Mouse (Mus musculus) intestine, postnatal 0 days (tissue): ENCODE data around the gene Helz. TPM values are rescaled to one million over a fixed set of nuclear protein-coding genes. Genes with fewer than 3 reads are reported as not detected.

ENCODE experiments used
- ATAC-seq: fragments of 200-750 bp; cut with Nextera tagmentation; 2 replicates; pipeline ENCODE4 v1.8.0; 2017; ENCODE audit warnings: mild to moderate bottlenecking, moderate TSS enrichment, moderate library complexity
- H3K27ac ChIP-seq: fragments of 300-500 bp; sonication (generic); 2 replicates; pipeline ENCODE4 v1.5.1; 2014; ENCODE audit warnings: mild to moderate bottlenecking, low read depth, low read length, moderate library complexity
- H3K27me3 ChIP-seq: fragments of 300-500 bp; sonication (generic); replicated peaks from 2 replicates; pipeline ENCODE4 v1.6.1; 2014; ENCODE audit warnings: low read length, mixed read lengths; ENCODE audit not compliant: control insufficient read depth, insufficient read depth
- H3K36me3 ChIP-seq: fragments of 300-500 bp; sonication (generic); 2 replicates; pipeline ENCODE4 v1.6.1; 2014; ENCODE audit warnings: mild to moderate bottlenecking, moderate library complexity; ENCODE audit not compliant: control insufficient read depth, insufficient read depth
- H3K4me1 ChIP-seq: fragments of 300-500 bp; sonication (generic); replicated peaks from 2 replicates; pipeline ENCODE4 v1.6.1; 2014; ENCODE audit warnings: antibody characterized with exemption, low read length, mixed read lengths; ENCODE audit not compliant: control insufficient read depth, insufficient read depth
- H3K4me2 ChIP-seq: fragments of 300-500 bp; sonication (generic); replicated peaks from 2 replicates; pipeline ENCODE4 v1.6.1; 2014; ENCODE audit warnings: low read depth, mild to moderate bottlenecking, moderate library complexity
- H3K4me3 ChIP-seq: fragments of 300-500 bp; sonication (generic); 2 replicates; pipeline ENCODE4 v1.5.1; 2014; ENCODE audit warnings: low read depth, low read length
- H3K9ac ChIP-seq: fragments of 300-500 bp; sonication (generic); 2 replicates; pipeline ENCODE4 v1.6.1; 2014; ENCODE audit warnings: mild to moderate bottlenecking, low read depth, low read length
- H3K9me3 ChIP-seq: fragments of 300-500 bp; sonication (generic); 2 replicates; pipeline ENCODE4 v1.6.1; 2016; ENCODE audit warnings: mixed run types; ENCODE audit not compliant: control insufficient read depth
- CTCF ChIP-seq: sonication (generic); IDR thresholded peaks from 2 replicates; pipeline ENCODE4 v1.5.1; 2016; ENCODE audit warnings: low read depth, mild to moderate bottlenecking, control low read depth, antibody characterized with exemption, moderate library complexity
- WGBS: fragments of 180-500 bp; shearing (Covaris S2); extraction: QIAGEN DNeasy Blood & Tissue Kit; methylation state at CpG from one replicate; pipeline ENCODE4 v1.1.7; 2014; 5-methylcytosine and 5-hydroxymethylcytosine counted together
- polyA plus RNA-seq: library from polyadenylated mRNA; unstranded; fragments of >200 nt; fragmentation: Nextera tagmentation; extraction: Ambion mirVana; gene quantifications from 2 replicates; pipeline ENCODE4 v1.2.1, GENCODE M21; 2015

The Helz gene
- polyA plus RNA-seq, 1 experiment from 2014 or later = 5.7 TPM

DNA sequence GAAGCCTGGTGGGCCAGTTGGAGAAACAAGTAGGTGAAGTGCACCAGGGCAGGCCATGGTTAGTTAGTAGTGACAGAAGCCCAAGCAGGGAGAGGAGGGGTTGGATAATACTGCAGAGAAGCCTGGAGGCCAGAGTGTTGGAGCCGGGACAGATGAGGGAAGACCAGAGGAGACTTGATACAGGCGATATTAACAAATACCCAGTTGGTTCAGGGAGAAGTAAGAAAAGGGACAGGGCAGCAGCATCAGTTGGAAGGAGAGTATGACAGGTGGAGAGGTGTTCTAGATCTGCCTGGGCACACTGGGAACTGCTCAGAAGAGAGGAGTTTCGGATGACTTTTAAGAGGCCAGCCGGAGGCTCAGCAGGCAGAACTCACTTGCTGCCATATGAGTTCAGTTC lies 49.7 kb downstream of the Helz start:
- no peak for TF ChIP-seq CTCF
- Histone ChIP-seq H3K9me3 (no peaks in the 10 kb centered on the region), H3K27ac (no peak overlapping the region), H3K4me3 (no peak overlapping the region), H3K36me3 (peaks cover 52% of the 10 kb centered on the region), H3K4me1 (no peaks in the 10 kb centered on the region), H3K9ac (no peak overlapping the region), H3K4me2 (no peak overlapping the region), H3K27me3 (no peaks in the 10 kb centered on the region)
- no peak for ATAC-seq
- WGBS = 90% methylated on average over 4 of the region's 4 CpGs

DNA sequence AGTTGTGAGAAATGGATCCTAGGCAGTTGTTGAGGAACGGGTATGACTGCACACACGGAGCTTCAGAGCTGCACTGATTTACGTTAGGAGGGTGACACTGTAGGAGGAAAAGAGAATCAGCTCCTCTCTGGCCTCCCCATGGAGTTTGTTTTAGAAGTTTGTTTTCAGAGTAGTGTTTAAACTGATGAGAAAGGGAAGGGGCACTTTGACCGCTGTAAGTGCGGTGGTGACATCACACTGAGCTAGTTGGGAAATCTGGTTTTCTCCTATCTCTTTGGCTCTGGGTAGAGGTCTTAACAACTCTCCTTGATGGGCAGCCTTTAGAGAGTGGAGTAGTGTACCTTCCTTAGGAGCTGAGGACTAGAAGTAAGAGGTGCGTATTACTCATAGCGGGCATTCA lies 58.0 kb downstream of the Helz start:
- H3K4me2 ChIP-seq = no peak overlapping the region
- no peak overlapping the region for H3K27ac ChIP-seq
- H3K4me1 ChIP-seq = no peaks in the 10 kb centered on the region
- no peak overlapping the region for H3K4me3 ChIP-seq
- H3K27me3 ChIP-seq = no peaks in the 10 kb centered on the region
- peaks cover 53% of the 10 kb centered on the region for H3K36me3 ChIP-seq
- WGBS = 87% methylated on average over 7 of the region's 7 CpGs
- no peaks in the 10 kb centered on the region for H3K9me3 ChIP-seq
- no peak for ATAC-seq
- no peak for TF ChIP-seq CTCF
- no peak overlapping the region for H3K9ac ChIP-seq

DNA sequence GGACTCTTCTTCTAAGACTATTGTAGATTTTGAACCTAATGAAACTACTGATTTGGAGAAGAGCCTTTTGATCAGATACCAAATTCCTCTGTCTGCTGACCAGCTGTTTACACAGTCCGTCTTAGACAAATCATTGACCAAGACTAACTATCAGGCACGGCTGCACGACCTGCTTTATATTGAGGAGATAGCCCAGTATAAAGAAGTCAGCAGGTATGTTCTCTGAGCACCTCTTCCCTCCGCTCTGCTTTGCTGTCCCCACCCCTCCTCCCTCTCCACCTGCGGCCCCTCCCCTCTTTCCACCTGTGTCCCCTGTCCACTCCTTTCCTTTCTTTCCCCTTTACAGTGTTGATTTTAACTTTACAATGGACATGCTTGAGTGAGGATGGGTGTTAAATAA lies 66.2 kb downstream of the Helz start:
- no peak overlapping the region for H3K27ac ChIP-seq
- TF ChIP-seq CTCF = no peak
- H3K4me1 ChIP-seq = no peaks in the 10 kb centered on the region
- 69% methylated on average over 5 of the region's 5 CpGs for WGBS
- ATAC-seq = no peak
- H3K4me3 ChIP-seq = no peak overlapping the region
- H3K4me2 ChIP-seq = no peak overlapping the region
- H3K27me3 ChIP-seq = no peaks in the 10 kb centered on the region
- H3K9me3 ChIP-seq = no peaks in the 10 kb centered on the region
- no peak overlapping the region for H3K9ac ChIP-seq
- H3K36me3 ChIP-seq = peaks cover 33% of the 10 kb centered on the region

DNA sequence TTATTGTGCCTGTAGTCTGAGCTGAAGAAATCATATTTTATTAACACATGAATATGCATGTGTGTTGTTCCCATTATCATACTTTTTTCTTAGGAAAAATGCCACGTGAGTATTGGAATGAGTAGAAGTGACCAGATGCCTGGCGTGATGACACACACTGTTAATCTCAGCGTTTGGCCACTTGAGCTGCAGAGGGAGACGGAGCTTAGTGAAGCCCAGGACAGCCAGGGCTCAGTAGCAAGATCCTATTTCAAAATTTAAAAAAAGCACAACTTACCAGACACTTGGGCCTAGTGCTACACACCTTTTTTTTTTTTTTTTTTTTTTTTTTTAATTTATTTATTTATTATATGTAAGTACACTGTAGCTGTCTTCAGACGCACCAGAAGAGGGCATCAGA lies 68.0 kb downstream of the Helz start:
- Histone ChIP-seq H3K36me3 (peaks cover 48% of the 10 kb centered on the region), H3K27ac (no peak overlapping the region), H3K27me3 (no peaks in the 10 kb centered on the region), H3K4me1 (no peaks in the 10 kb centered on the region), H3K9ac (no peak overlapping the region), H3K4me3 (no peak overlapping the region), H3K4me2 (no peak overlapping the region), H3K9me3 (no peaks in the 10 kb centered on the region)
- 94% methylated on average over 4 of the region's 5 CpGs for WGBS
- no peak for ATAC-seq
- TF ChIP-seq CTCF = no peak

DNA sequence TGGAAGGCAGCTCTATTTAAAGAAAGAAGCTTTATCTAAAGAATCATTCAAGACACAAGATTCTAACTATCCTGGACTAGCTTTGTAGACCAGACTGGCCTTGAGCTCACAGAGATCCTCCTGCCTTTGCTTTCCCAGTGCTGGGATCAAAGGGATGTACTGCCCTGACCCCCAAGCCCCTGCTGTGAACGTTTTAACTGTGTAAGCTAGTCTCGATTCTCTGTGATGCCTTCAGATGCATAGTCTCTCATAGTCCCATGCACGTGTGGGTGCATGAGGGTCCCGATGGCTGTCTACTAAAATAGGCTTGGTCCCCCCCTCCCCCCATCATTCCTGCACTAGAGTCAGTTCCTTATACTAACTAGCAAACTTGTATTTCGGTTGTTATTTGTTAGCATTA lies 70.2 kb downstream of the Helz start:
- Histone ChIP-seq H3K9ac (no peak overlapping the region), H3K9me3 (no peaks in the 10 kb centered on the region), H3K4me3 (no peak overlapping the region), H3K4me2 (no peak overlapping the region), H3K27me3 (no peaks in the 10 kb centered on the region), H3K36me3 (peaks cover 46% of the 10 kb centered on the region), H3K27ac (no peak overlapping the region), H3K4me1 (no peaks in the 10 kb centered on the region)
- WGBS = 69% methylated on average over 5 of the region's 5 CpGs
- no peak for ATAC-seq
- TF ChIP-seq CTCF = no peak

DNA sequence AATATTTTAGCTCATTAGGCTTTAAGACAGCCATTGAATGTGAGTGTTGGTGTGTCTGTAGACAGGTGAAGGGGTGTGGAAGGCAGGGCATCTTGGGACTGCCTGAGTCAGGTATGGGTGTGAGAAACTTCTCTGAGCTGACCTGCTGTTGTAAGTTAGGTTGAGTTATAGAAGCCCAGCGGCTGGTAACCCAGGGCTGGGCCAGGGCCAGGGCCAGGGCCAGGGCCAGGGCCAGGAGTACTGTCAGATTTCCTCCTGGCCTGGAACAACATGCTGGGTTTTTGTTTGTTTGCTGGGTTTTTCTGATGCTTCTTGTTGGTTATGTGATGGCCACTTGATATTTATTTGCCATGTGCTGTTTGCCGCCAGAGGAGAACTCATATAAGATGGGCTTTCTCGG lies 76.9 kb downstream of the Helz start:
- peaks cover 41% of the 10 kb centered on the region for H3K36me3 ChIP-seq
- no peaks in the 10 kb centered on the region for H3K27me3 ChIP-seq
- WGBS = 93% methylated on average over 3 of the region's 3 CpGs
- H3K4me1 ChIP-seq = no peaks in the 10 kb centered on the region
- no peak overlapping the region for H3K4me3 ChIP-seq
- H3K9ac ChIP-seq = no peak overlapping the region
- ATAC-seq = no peak
- no peak overlapping the region for H3K4me2 ChIP-seq
- no peak for TF ChIP-seq CTCF
- no peaks in the 10 kb centered on the region for H3K9me3 ChIP-seq
- H3K27ac ChIP-seq = no peak overlapping the region

- Histone ChIP-seq H3K4me3 (no peak overlapping the region), H3K4me2 (no peak overlapping the region), H3K27me3 (no peaks in the 10 kb centered on the region), H3K9ac (no peak overlapping the region), H3K36me3 (peaks cover 33% of the 10 kb centered on the region), H3K4me1 (no peaks in the 10 kb centered on the region), H3K9me3 (no peaks in the 10 kb centered on the region), H3K27ac (no peak overlapping the region)
- ATAC-seq = no peak
- WGBS = 72% methylated on average over 11 of the region's 11 CpGs
- TF ChIP-seq CTCF = no peak
Measured at GRCm38 (mm10) chr11:107625746-107626145, 78.0 kb downstream of the Helz start.
